Mouse (Mus musculus) cerebellum, adult 2 months (tissue): ENCODE results near the gene Tarbp1. TPM values are rescaled to one million over a fixed set of nuclear protein-coding genes. Genes with fewer than 3 reads are reported as not detected.
"Not testable (repeated sequence)": the region's sequence is repeated elsewhere in the genome, so short reads cannot be mapped to it uniquely, and the experiment has no call there.

ENCODE experiments used
- DNase-seq, 2 experiments: peaks; one replicate each; pipeline ENCODE4 v3.0.0; 2021
- H3K27ac ChIP-seq: fragments of 200-500 bp; 2 replicates; pipeline ENCODE4 v1.5.1; 2012; ENCODE audit warnings: low read length, control low read depth, inconsistent platforms; ENCODE audit not compliant: insufficient read depth
- H3K27me3 ChIP-seq: fragments of 200-500 bp; 2 replicates; pipeline ENCODE4 v1.6.1; 2012; ENCODE audit warnings: inconsistent platforms, mild to moderate bottlenecking, low read length, moderate library complexity; ENCODE audit not compliant: control insufficient read depth, insufficient read depth
- H3K4me1 ChIP-seq: fragments of 200-500 bp; 2 replicates; pipeline ENCODE4 v1.6.1; 2011; ENCODE audit warnings: low read length; ENCODE audit not compliant: control insufficient read depth, insufficient read depth
- H3K4me3 ChIP-seq: fragments of 200-500 bp; replicated peaks from 2 replicates; pipeline ENCODE3; 2011; ENCODE audit warnings: mild to moderate bottlenecking, low read depth, low read length, control low read depth; ENCODE audit not compliant: insufficient read depth
- CTCF ChIP-seq: fragments of 200-500 bp; IDR thresholded peaks from 2 replicates; pipeline ENCODE4 v1.5.1; 2011; ENCODE audit warnings: low read depth, mild to moderate bottlenecking, control low read depth, low read length, moderate library complexity, borderline replicate concordance; ENCODE audit not compliant: insufficient read depth
- POLR2A ChIP-seq: fragments of 200-500 bp; IDR thresholded peaks from 2 replicates; pipeline ENCODE4 v1.6.1; 2011; ENCODE audit warnings: low read length, control low read depth, borderline replicate concordance; ENCODE audit not compliant: insufficient read depth
- WGBS: fragments of 180-500 bp; shearing (Covaris S2); methylation state at CpG from one replicate; pipeline ENCODE4 v1.1.7; 2018; 5-methylcytosine and 5-hydroxymethylcytosine counted together
- polyA plus RNA-seq: library from polyadenylated mRNA; depleted of rRNA; stranded (reverse); fragments of >200 nt; gene quantifications from 2 replicates; pipeline ENCODE4 v1.2.3, GENCODE M21; 2012

The Tarbp1 gene
- polyA plus RNA-seq, 1 experiment = 7.1 TPM

DNA sequence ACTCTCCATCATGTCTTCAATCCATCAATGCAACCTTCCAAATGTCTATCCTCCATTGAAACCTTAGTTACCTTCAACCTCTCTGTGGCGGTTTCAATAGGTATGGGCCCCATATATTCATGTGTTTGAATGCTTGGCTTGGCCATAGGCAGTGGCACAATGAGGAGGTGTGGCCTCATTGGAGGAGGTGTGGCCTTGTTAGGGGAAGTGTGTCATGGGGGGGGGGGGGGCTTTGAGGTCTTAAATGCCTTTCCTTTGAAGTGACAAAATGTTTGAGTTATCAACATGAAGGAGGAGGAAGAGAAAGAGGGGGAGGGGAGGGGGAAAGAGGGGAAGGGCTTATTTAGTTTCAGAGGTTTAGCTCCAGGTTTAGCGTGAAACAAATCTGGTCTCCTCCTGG lies 5.5 kb upstream of the Tarbp1 start:
- 87% methylated on average over 2 of the region's 2 CpGs for WGBS
- no peak for TF ChIP-seq CTCF
- TF ChIP-seq POLR2A = no peak
- no peak overlapping the region for H3K4me3 ChIP-seq
- H3K27ac ChIP-seq = no peak overlapping the region
- H3K27me3 ChIP-seq = no peaks in the 10 kb centered on the region
- no peak for DNase-seq
- peaks cover 3% of the 10 kb centered on the region; the same call in 1 of the 2 replicates for H3K4me1 ChIP-seq

DNA sequence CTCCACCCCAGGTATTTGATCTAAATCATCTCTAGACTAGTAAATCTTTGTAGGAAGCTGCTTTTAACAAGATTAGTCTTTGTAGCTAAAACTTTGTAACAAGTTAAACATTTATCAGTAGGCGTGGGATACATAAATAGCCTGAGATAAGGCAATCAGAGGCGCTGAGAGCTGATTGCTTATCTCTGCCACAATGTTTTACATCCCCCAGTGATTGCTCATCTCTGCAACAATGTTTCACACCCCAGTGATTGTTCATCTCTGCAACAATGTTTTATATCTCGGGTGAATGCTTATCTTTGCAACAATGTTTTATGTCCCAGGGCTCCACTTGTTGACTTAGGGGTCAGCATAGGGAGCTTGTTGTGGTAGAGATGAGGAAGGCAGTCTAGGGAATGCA lies 3.8 kb upstream of the Tarbp1 start:
- TF ChIP-seq POLR2A (no peak), CTCF (no peak)
- WGBS = 74% methylated on average over 3 of the region's 3 CpGs

DNA sequence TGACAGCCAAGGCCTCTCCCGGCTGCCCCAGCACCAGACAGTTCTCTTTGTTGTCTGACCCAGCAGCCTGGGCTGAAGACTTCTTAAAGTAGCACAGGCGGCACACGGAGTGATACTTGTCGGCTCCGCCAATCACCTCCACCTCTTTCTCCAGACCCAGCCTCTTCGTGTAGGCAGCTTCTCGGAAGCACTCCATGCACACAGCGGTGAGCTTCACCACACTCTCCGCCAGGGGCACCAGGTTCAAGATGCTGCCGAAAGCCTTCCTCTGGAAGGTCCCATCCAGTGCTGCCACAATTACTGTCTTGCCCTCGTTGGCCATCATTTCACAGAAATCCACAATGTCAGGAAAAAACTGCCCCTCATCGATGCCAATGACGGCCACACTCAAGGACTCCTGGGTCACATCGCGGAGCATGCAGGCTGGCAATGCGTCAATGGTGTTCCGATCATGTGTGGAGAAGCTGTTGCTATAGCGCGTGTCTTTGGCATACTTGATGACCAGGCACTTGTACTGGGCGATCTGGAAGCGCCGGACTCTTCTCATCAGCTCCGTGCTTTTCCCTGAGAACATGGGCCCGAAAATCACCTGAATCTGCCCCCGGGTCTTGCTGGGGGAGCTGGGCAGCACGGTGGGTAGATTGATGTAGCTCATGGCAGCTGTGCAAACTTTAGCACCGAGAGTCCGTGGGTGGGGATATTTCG lies 1.4 kb upstream of the Tarbp1 start:
- H3K27ac ChIP-seq, DNase-seq, H3K27me3 ChIP-seq, H3K4me3 ChIP-seq, H3K4me1 ChIP-seq: not testable (repeated sequence)
- 61% methylated on average over 29 of the region's 29 CpGs for WGBS

More for the DNA sequence above, 3.8 kb upstream of the Tarbp1 start:
- DNase-seq = no peak
- H3K4me1 ChIP-seq = peaks cover 3% of the 10 kb centered on the region; the same call in 1 of the 2 replicates
- no peak overlapping the region for H3K4me3 ChIP-seq
- no peaks in the 10 kb centered on the region for H3K27me3 ChIP-seq
- H3K27ac ChIP-seq = no peak overlapping the region

DNA sequence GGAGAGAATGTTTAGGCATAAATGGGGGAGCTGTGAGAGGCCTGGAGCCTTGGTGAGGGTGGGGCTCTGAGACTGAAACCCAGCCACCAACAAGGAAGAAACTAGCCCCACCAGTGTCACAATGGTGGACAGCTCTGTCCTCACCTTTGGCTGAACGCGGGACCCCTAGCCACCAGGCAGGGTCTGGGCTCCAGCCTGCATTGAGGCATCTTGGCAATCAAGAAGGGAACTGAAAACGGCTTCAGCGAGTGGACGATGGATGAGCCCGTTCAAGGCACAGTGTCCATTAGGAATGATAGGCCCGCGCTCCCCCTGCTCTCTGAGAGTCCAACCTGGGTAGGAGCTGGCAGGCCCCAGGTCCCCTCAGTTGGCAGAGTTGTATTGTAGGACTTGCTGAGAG lies 873 bp upstream of the Tarbp1 start:
- not testable (repeated sequence) for H3K27me3 ChIP-seq, H3K4me1 ChIP-seq, H3K4me3 ChIP-seq, H3K27ac ChIP-seq
- DNase-seq = peak in 1 of 2 experiments; percentile 20
- 56% methylated on average over 8 of the region's 8 CpGs for WGBS

DNA sequence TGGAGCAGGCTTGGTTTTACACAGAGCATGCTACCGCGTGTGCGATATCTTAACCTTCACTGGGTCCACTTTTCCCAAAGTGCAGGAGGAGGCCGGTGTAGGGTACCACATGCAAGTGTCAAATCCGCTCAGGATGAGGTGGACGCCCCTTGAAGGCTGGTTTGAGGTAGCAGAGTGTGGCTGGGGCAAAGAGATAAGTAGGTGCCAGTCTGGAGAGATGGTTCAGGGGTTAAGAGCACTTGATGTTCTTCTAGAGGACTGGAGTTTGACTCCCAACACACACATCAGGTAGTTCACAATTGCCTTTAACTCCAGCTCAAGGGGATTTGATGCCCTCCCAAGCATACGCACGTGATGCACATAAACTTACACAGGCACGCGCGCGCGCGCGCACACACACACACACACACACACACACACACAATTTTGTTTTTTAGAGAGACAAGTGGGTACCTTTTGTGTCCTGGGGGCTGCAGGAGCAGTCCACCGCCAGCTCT lies 1.0 kb downstream of the Tarbp1 start:
- Histone ChIP-seq H3K27ac (peak overlapping the region; percentile 88), H3K27me3 (no peaks in the 10 kb centered on the region), H3K4me3 (peak overlapping the region; percentile 76), H3K4me1 (no peaks in the 10 kb centered on the region)
- WGBS = 8% methylated on average over 16 of the region's 16 CpGs
- no peak for DNase-seq
- no peak for TF ChIP-seq CTCF
- TF ChIP-seq POLR2A = no peak

DNA sequence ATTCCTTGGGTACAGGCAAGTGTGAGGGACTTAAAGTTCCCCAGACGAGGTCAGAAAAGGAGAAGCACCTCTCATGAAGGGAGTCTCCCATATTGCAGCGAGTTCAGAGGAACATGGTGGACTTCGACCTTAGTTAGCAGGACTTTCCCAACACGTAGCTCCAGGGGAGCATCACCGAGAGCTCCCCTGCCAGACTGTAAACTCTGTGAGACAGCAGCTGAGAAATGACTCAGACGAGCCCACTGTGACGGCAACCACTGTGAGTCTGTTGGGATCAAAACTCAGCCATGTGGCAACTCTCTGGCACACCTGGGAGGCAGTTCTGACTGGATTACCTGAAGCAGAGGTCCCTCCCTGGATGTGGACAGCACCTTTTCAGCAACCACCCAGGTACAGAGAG lies 10.8 kb downstream of the Tarbp1 start:
- no peak for DNase-seq
- TF ChIP-seq POLR2A = no peak
- no peak for TF ChIP-seq CTCF
- 77% methylated on average over 7 of the region's 7 CpGs for WGBS
- H3K4me3 ChIP-seq = no peak overlapping the region
- no peak overlapping the region for H3K27ac ChIP-seq
- no peaks in the 10 kb centered on the region for H3K27me3 ChIP-seq
- no peaks in the 10 kb centered on the region for H3K4me1 ChIP-seq

DNA sequence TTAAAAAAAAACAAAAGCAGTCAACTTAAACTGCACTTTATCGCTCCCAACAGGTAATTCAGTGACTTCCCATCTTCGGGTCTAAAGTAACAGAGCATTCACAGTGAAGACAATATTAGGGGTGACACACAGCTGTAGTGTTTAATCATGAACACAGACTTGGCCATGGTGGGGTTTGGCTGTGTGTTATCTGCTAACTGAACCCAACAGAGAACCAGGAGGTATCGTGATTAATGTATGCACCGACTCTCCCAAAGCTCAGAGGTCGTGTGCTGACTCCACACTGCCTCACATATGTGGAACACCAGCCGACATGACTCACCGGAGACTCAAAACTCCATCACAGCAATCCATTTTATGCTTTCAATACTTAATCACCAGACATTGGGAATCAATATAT lies 13.1 kb downstream of the Tarbp1 start:
- TF ChIP-seq POLR2A (no peak), CTCF (no peak)
- Histone ChIP-seq H3K4me3 (no peak overlapping the region), H3K4me1 (no peaks in the 10 kb centered on the region), H3K27ac (no peak overlapping the region), H3K27me3 (no peaks in the 10 kb centered on the region)
- WGBS = 86% methylated on average over 7 of the region's 7 CpGs
- DNase-seq = no peak

DNA sequence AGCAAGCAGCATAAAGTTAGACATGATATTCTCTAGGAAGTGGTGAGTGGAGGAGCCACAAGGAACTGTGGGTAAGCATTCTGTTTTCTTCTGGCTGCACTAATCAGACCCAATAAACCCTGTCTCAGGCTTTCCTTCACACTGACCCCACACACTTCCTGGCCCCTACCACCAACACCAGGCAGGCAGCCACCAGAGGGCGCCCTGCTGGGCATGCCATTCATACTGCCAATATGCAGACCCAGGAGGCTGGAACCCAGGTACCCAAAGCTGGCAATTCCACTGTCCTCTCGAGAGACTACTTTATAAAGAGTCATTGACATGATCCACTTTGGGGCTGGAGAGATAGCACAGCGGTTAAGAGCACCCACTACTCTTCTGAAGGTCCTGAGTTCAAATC lies 14.6 kb downstream of the Tarbp1 start:
- whole genome bisulfite sequencing = 50% methylated on average over 3 of the region's 3 CpGs
- no peak overlapping the region for H3K4me3 ChIP-seq
- no peaks in the 10 kb centered on the region for H3K27me3 ChIP-seq
- H3K27ac ChIP-seq = no peak overlapping the region
- TF ChIP-seq POLR2A = no peak
- peak; percentile 53; the same call in 1 of the 2 replicates for TF ChIP-seq CTCF
- peak; percentile 31 to 50 for DNase-seq
- no peaks in the 10 kb centered on the region for H3K4me1 ChIP-seq

DNA sequence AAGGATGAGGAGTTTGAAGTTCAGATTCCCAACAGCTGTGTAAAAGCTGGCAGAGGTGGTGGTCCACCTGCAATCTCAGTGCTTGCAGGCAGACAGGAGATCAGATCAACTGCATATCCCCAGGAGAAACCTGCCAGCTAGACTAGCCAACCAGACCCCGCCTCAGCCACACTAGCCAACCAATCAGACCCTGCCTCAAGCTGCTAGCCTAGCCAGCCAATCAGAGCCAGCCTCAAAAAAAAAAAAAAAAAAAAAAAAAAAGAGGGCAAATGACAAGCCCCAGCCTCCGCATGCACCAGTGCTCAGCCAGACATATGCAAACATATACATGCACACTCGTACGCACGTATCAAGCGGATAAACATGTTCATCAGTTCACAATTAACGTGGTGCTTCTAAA lies 19.5 kb downstream of the Tarbp1 start:
- no peaks in the 10 kb centered on the region for H3K4me1 ChIP-seq
- TF ChIP-seq CTCF = no peak
- TF ChIP-seq POLR2A = no peak
- DNase-seq = no peak
- no peaks in the 10 kb centered on the region for H3K27me3 ChIP-seq
- no peak overlapping the region for H3K4me3 ChIP-seq
- WGBS = 83% methylated on average over 7 of the region's 7 CpGs
- H3K27ac ChIP-seq = no peak overlapping the region
